Mouse (Mus musculus) midbrain, postnatal 0 days (tissue): Measurements from ENCODE around the gene Dlg3. TPM values are rescaled to one million over a fixed set of nuclear protein-coding genes. Genes with fewer than 3 reads are reported as not detected.
A peak's percentile ranks its signal among the peaks of the same experiment; 100 is the strongest.

ENCODE experiments used
- ATAC-seq: fragments of 200-750 bp; cut with Nextera tagmentation; 2 replicates; pipeline ENCODE4 v1.8.0; 2017; ENCODE audit warnings: moderate number of reproducible peaks, mild to moderate bottlenecking, moderate TSS enrichment, moderate library complexity; ENCODE audit not compliant: low FRiP score
- DNase-seq: peaks from one replicate; pipeline ENCODE4 v3.0.0-alpha.2; 2015; ENCODE audit warnings: low spot score
- H3K27ac ChIP-seq: fragments of 300-500 bp; sonication (generic); 2 replicates; pipeline ENCODE4 v1.5.1; 2014; ENCODE audit warnings: low read depth, mild to moderate bottlenecking, low read length, mixed read lengths
- H3K27me3 ChIP-seq: fragments of 300-500 bp; sonication (generic); 2 replicates; pipeline ENCODE4 v1.6.1; 2014; ENCODE audit warnings: low read length, control low read depth, mixed read lengths; ENCODE audit not compliant: insufficient read depth
- H3K36me3 ChIP-seq: fragments of 300-500 bp; sonication (generic); 2 replicates; pipeline ENCODE4 v1.6.1; 2014; ENCODE audit warnings: low read length, control low read depth, mixed read lengths; ENCODE audit not compliant: insufficient read depth
- H3K4me1 ChIP-seq: fragments of 300-500 bp; sonication (generic); 2 replicates; pipeline ENCODE4 v1.6.1; 2014; ENCODE audit warnings: mild to moderate bottlenecking, control low read depth, antibody characterized with exemption, low read length, mixed read lengths; ENCODE audit not compliant: insufficient read depth
- H3K4me2 ChIP-seq: fragments of 300-500 bp; sonication (generic); 2 replicates; pipeline ENCODE4 v1.6.1; 2014; ENCODE audit warnings: low read depth, mild to moderate bottlenecking, low read length, mixed read lengths; ENCODE audit not compliant: poor library complexity, severe bottlenecking
- H3K4me3 ChIP-seq: fragments of 300-500 bp; sonication (generic); 2 replicates; pipeline ENCODE4 v1.5.1; 2014; ENCODE audit warnings: low read depth, mild to moderate bottlenecking, low read length, moderate library complexity
- H3K9ac ChIP-seq: fragments of 300-500 bp; sonication (generic); replicated peaks from 2 replicates; pipeline ENCODE4 v1.6.1; 2014; ENCODE audit warnings: mild to moderate bottlenecking, low read length, moderate library complexity, mixed read lengths; ENCODE audit not compliant: poor library complexity, severe bottlenecking
- H3K9me3 ChIP-seq: fragments of 300-500 bp; sonication (generic); 2 replicates; pipeline ENCODE4 v1.6.1; 2016; ENCODE audit warnings: low read length, control low read depth
- CTCF ChIP-seq: IDR thresholded peaks from 2 replicates; pipeline ENCODE4 v1.5.1; 2016; ENCODE audit warnings: antibody characterized with exemption, mild to moderate bottlenecking
- WGBS: fragments of 180-500 bp; shearing (Covaris S2); extraction: QIAGEN DNeasy Blood & Tissue Kit; methylation state at CpG from one replicate; pipeline ENCODE4 v1.1.7; 2014; 5-methylcytosine and 5-hydroxymethylcytosine counted together
- polyA plus RNA-seq: library from polyadenylated mRNA; unstranded; fragments of >200 nt; fragmentation: Nextera tagmentation; extraction: Ambion mirVana; gene quantifications from 2 replicates; pipeline ENCODE4 v1.2.1, GENCODE M21; 2015
- total RNA-seq: library from RNA; depleted of rRNA; stranded (reverse); fragments of >200 nt; gene quantifications from 2 replicates; pipeline ENCODE4 v1.2.3, GENCODE M21; 2014

Gene Dlg3
- total and polyA plus RNA-seq, 2 experiments from 2014 or later = 3.5 to 44.9 TPM

DNA sequence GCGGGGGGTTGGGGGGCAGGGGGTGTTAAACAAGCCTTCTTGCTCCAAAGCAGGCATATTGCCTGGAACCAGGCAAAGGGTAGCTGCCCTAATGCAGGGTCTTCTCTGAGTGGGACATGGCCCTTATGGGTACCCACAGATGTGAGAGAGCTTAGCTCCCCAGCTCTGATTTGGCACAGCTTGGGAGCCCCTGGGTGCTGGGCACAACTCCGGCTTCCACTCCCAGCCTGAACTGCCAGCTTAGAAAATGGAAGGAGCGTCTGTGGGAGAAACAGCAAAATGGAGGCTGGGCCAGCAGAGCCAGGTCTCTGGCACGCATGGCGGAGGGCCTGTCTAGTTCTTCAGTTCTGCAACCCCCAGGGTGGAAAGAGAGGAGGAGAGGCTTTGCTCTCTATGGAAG, 1.8 kb downstream of the Dlg3 start:
- ATAC-seq (peak; percentile 3; the same call in 1 of the 2 replicates), DNase-seq (no peak)
- H3K36me3 ChIP-seq = no peaks in the 10 kb centered on the region
- WGBS = 36% methylated on average over 5 of the region's 5 CpGs
- H3K27ac ChIP-seq = peak overlapping the region; percentile 88
- peak overlapping the region; percentile 68 for H3K4me3 ChIP-seq
- H3K4me1 ChIP-seq = no peaks in the 10 kb centered on the region
- H3K9me3 ChIP-seq = no peaks in the 10 kb centered on the region
- no peaks in the 10 kb centered on the region for H3K27me3 ChIP-seq
- H3K4me2 ChIP-seq = peak overlapping the region; percentile 55
- peak overlapping the region; percentile 90 for H3K9ac ChIP-seq
- no peak for TF ChIP-seq CTCF

DNA sequence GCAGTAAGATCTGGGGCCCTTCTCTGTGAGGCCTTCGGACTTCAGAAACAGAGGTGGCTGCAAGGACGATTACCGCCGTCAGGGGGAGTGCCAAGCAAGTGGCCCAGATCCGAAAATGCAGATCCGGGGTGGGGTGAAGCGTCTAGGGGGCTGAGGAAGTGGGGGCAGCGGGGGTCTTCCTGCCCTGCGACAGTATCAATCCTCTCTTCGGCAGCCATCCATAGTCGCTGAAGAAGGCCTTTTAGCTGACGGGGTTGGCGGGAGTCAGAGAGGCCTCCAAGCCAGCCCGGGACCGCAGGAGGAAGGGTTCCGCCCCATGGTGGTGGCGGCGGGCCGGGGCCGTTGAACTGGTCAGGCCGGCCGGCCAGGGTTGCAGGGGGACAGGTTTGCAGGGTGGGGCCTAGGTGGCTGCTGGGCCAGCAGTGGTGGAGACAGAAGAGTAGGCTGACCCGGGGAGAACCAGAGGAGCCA, 6.9 kb downstream of the Dlg3 start:
- TF ChIP-seq CTCF = peak; percentile 65
- WGBS = 17% methylated on average over 23 of the region's 23 CpGs
- no peak overlapping the region for H3K9ac ChIP-seq
- H3K27ac ChIP-seq = no peak overlapping the region
- peak overlapping the region; percentile 7; the same call in 1 of the 2 replicates for H3K4me2 ChIP-seq
- no peaks in the 10 kb centered on the region for H3K9me3 ChIP-seq
- no peaks in the 10 kb centered on the region for H3K27me3 ChIP-seq
- H3K4me3 ChIP-seq = 0 out of 2 replicates have a peak overlapping the region, but pooled peaks have one; percentile 5
- no peaks in the 10 kb centered on the region for H3K36me3 ChIP-seq
- H3K4me1 ChIP-seq = no peaks in the 10 kb centered on the region
- DNase-seq (peak; percentile 35), ATAC-seq (no peak)

DNA sequence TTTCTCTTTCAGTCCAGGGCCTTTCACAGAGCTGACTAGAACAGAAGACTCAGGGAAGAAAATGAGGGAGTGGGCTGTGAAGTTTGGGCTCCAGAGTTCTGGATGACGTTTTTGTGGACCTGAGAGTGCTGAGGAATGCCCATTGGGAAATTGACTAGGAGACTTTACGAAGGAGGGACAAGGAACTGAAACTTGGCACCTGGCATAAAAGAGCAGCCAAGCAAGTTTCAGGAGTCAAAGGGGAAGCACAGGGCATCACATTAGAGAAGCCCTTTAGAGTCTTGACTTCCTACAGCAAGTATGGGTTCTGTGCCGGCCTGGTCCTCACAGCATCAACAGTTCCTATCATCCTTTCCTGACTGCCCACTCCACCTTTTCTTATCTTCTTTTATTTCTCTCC, 7.9 kb downstream of the Dlg3 start:
- no peaks in the 10 kb centered on the region for H3K4me1 ChIP-seq
- no peak overlapping the region for H3K4me2 ChIP-seq
- WGBS = 88% methylated on average over 3 of the region's 3 CpGs
- no peaks in the 10 kb centered on the region for H3K27me3 ChIP-seq
- H3K27ac ChIP-seq = no peak overlapping the region
- H3K4me3 ChIP-seq = no peak overlapping the region
- ATAC-seq = no peak
- no peak for TF ChIP-seq CTCF
- no peak for DNase-seq
- H3K9me3 ChIP-seq = no peaks in the 10 kb centered on the region
- no peaks in the 10 kb centered on the region for H3K36me3 ChIP-seq
- H3K9ac ChIP-seq = no peak overlapping the region

DNA sequence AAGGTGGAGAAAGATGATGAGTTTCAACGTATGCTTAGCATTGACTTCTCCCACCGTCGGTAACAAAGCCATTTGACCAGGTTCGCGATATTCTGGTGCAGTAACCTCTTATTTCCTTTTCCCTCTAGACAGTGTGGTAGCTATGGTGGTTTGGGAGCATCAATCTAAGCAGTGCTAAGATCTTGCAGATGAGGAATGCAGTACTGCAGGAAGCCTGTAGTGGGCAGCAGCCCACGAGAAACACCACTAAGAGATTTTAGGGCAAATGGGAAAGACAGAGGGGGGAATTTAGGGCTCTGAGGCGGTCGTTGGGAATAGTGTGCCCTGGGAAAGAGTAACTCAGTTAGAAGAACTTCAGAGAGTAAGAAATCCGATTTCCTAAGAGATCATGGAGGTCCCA, 9.0 kb downstream of the Dlg3 start:
- TF ChIP-seq CTCF = peak; percentile 78
- DNase-seq = peak; percentile 72
- Histone ChIP-seq H3K27me3 (no peaks in the 10 kb centered on the region), H3K36me3 (no peaks in the 10 kb centered on the region), H3K9ac (no peak overlapping the region), H3K4me2 (peak overlapping the region; percentile 37), H3K27ac (no peak overlapping the region), H3K4me1 (no peaks in the 10 kb centered on the region), H3K9me3 (no peaks in the 10 kb centered on the region), H3K4me3 (peak overlapping the region; percentile 29)
- ATAC-seq = peak; percentile 61
- WGBS = 13% methylated on average over 9 of the region's 9 CpGs

GRCm38 (mm10) chrX:100776985-100777654, 9.6 kb downstream of the Dlg3 start:
- Histone ChIP-seq H3K4me2 (peak overlapping the region; percentile 37), H3K4me1 (no peaks in the 10 kb centered on the region), H3K9me3 (no peaks in the 10 kb centered on the region), H3K27ac (no peak overlapping the region; the same call in 1 of the 2 replicates), H3K9ac (peak overlapping the region; percentile 19; the same call in 1 of the 2 replicates), H3K4me3 (peak overlapping the region; percentile 29), H3K27me3 (no peaks in the 10 kb centered on the region), H3K36me3 (no peaks in the 10 kb centered on the region)
- DNase-seq (peak; percentile 56), ATAC-seq (peak; percentile 73)
- TF ChIP-seq CTCF = no peak
- WGBS = 24% methylated on average over 26 of the region's 49 CpGs

GRCm38 (mm10) chrX:100777655-100778234, 10.2 kb downstream of the Dlg3 start:
- ATAC-seq (no peak), DNase-seq (no peak)
- Histone ChIP-seq H3K4me2 (peak overlapping the region; percentile 37), H3K36me3 (no peaks in the 10 kb centered on the region), H3K4me3 (peak overlapping the region; percentile 29), H3K4me1 (no peaks in the 10 kb centered on the region), H3K9me3 (no peaks in the 10 kb centered on the region), H3K9ac (peak overlapping the region; percentile 19; the same call in 1 of the 2 replicates), H3K27me3 (no peaks in the 10 kb centered on the region), H3K27ac (peak overlapping the region; percentile 32; the same call in 1 of the 2 replicates)
- WGBS = 16% methylated on average over 9 of the region's 10 CpGs
- no peak for TF ChIP-seq CTCF
